Mouse (Mus musculus) heart, embryonic 11.5 days (tissue): ENCODE measurements around the gene Mrpl37. TPM values are rescaled to one million over a fixed set of nuclear protein-coding genes. Genes with fewer than 3 reads are reported as not detected.

Experiments
- polyA plus RNA-seq: library from polyadenylated mRNA; unstranded; fragments of >200 nt; fragmentation: Nextera tagmentation; extraction: Ambion mirVana; gene quantifications from 2 replicates; pipeline ENCODE4 v1.2.1, GENCODE M21; 2014

Mrpl37 gene
- polyA plus RNA-seq, 1 experiment from 2014 or later, result 113 TPM

Other genes starting within 250 kb of the Mrpl37 start
- 54.2 and 63.4 TPM in 2 replicates for gene Ssbp3, start 156.2 kb downstream of the Mrpl37 start, polyA plus RNA-seq
- gene Cyb5rl, start 120 bp upstream of the Mrpl37 start, polyA plus RNA-seq, result 3.2 and 3.7 TPM in 2 replicates
- not detected in 2 replicates for gene Cdcp2, start 30.0 kb upstream of the Mrpl37 start, polyA plus RNA-seq
- 302 and 326 TPM in 2 replicates for gene Tmem59, start 111.5 kb upstream of the Mrpl37 start, polyA plus RNA-seq
- 19.0 and 19.6 TPM in 2 replicates for gene Tceanc2, start 112.2 kb upstream of the Mrpl37 start, polyA plus RNA-seq
- gene Ldlrad1, start 142.3 kb upstream of the Mrpl37 start, polyA plus RNA-seq, result not detected in 2 replicates
- 70.4 and 79.3 TPM in 2 replicates for gene Lrrc42, start 186.7 kb upstream of the Mrpl37 start, polyA plus RNA-seq
- gene Hspb11, start 186.7 kb upstream of the Mrpl37 start, polyA plus RNA-seq, result 35.1 and 38.7 TPM in 2 replicates
- gene Dio1, start 240.3 kb upstream of the Mrpl37 start, polyA plus RNA-seq, result not detected in 2 replicates
- 41.6 and 43.8 TPM in 2 replicates for gene Yipf1, start 247.5 kb upstream of the Mrpl37 start, polyA plus RNA-seq